Comparison of ENCODE assay signal across 8 mouse cellular contexts in the genomic region with DNA sequence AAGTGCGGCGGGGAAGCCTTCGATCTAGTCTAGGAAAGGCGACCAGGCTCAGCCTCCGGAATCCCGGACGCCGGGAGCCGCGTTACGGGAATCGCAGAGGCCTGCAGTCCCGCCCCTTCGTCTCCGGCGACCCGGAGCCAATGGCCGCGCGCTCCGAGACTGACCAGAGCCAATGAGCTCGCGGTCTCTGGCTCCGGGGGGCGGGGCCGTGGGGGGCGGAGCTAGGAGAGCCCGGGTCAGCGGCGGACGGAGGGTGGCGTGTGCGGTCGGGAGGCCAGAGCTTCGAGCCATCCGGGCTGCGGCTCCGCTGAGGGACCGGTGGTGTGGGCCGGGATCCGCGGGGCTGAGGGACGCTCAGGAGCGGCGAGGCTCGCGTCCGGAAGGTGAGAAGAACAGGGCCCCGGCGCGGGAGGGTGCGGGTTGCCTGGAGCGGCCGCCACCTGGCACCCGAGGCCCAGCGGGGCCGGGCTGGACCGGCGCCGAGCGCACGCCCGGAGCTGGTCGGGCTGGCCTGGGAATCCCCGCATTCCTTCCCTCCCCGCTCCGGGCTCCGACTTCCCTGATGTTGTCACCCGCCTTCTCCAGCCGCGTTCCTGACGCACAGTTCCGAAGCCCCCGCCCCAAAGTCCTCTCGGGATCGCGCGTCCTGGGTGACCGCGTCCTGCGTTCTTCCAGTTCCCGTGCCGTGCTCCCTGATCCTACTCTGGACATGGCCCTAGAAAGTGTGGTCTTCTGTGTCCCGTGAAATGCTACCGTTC. TPM values are rescaled to one million over a fixed set of nuclear protein-coding genes. Genes with fewer than 3 reads are reported as not detected.
A peak's percentile ranks its signal among the peaks of the same experiment; 100 is the strongest.
DNase-seq lines count a peak whose midpoint lies in the region; ATAC-seq lines count a peak whose summit lies in the region.

A gene (plus strand): TSS at position 203 of the 758 bp plus-strand sequence.

- H3K27me3 ChIP-seq in megakaryocyte, embryonic 14.5 days (replicated peaks) = no peaks in the 10 kb centered on the region

- H3K4me3 ChIP-seq in megakaryocyte, embryonic 14.5 days (replicated peaks) = peak within 1 kb of the TSS; percentile 98

- ATAC-seq in common myeloid progenitor, adult 5-6 weeks (replicated peaks; ENCODE audit: low read depth, poor library complexity, severe bottlenecking) = peak; percentile 96

- H3K36me3 ChIP-seq in megakaryocyte, embryonic 14.5 days (replicated peaks; ENCODE audit: low read length) = peaks cover 11% of the 10 kb centered on the region

- H3K4me1 ChIP-seq in megakaryocyte, embryonic 14.5 days = peaks cover 58% of the 10 kb centered on the region

- peak; percentile 97 for DNase-seq in ZHBTc4 (ENCODE audit: low read depth, low spot score)
- peak; percentile 95 to 96 for DNase-seq in gastrocnemius, adult 8-10 months (ENCODE audit: low spot score in 2 of 2)
- peak; percentile 37 for DNase-seq in hindlimb bud, embryonic 11.5 days (ENCODE audit: extremely low spot score, low read depth, low spot score)
- peak; percentile 88 to 94 for DNase-seq in left cerebral cortex, adult 8-10 months (ENCODE audit: low spot score in 2 of 2)
- DNase-seq in right cerebral cortex, postnatal 10 days (ENCODE audit: low spot score in 2 of 2) = peak; percentile 96 to 97
- peak; percentile 96 for DNase-seq in urinary bladder, postnatal 25 days (ENCODE audit: low spot score)

- no peaks in the 10 kb centered on the region for H3K9me3 ChIP-seq in megakaryocyte, embryonic 14.5 days

RNA-seq across cellular contexts. Expression of the gene that starts here (rescaled TPM):
- total RNA-seq in common myeloid progenitor, adult 5-6 weeks (2017) = 28.8 and 35.2 TPM in 2 replicates
- 100 to 1,000 TPM; 158 to 222 (median 193) TPM for total RNA-seq in gastrocnemius, adult 8-10 months (2022)
- total RNA-seq in left cerebral cortex, adult 8-10 months (2022) = 10 to 100 TPM; 86.9 to 95.9 (median 91.0) TPM
- polyA plus RNA-seq in megakaryocyte, embryonic 14.5 days (2012; ENCODE audit: insufficient read depth, low replicate concordance) = 0.86 and 2.2 TPM in 2 replicates

Comparison
In these comparisons a context has a peak if more than half of its experiments do, and no peak if none do; other contexts are left out.
1. Peak in every context shown above with its lines: DNase-seq, ATAC-seq and H3K4me3 ChIP-seq.
2. DNase-seq: peak in every context shown above with its lines; median percentile 97 in ZHBTc4; 96 in right cerebral cortex, postnatal 10 days; 96 in urinary bladder, postnatal 25 days; 96 in gastrocnemius, adult 8-10 months; 91 in left cerebral cortex, adult 8-10 months; 37 in hindlimb bud, embryonic 11.5 days.